Mouse (Mus musculus): ENCODE measurements around the gene Nfkb1. TPM values are rescaled to one million over a fixed set of nuclear protein-coding genes. Genes with fewer than 3 reads are reported as not detected.

Nfkb1 gene
- 35.9 and 40.5 TPM in 2 replicates for polyA plus RNA-seq (2015; fragmentation: Nextera tagmentation; extraction: Ambion mirVana)

- no peaks in the 10 kb centered on the region for H3K36me3 ChIP-seq (ENCODE audit: insufficient read depth, low read length)
- H3K27ac ChIP-seq (ENCODE audit: low read length): peak within 1 kb of the TSS; percentile 98
- peak within 1 kb of the TSS; percentile 90 for H3K4me2 ChIP-seq (replicated peaks; ENCODE audit: low read depth, low read length)
- under 1% methylated on average over 40 of the region's 102 CpGs for WGBS
- peak within 1 kb of the TSS; percentile 88 for H3K4me3 ChIP-seq (ENCODE audit: low read depth, low read length)
- no peaks in the 10 kb centered on the region for H3K27me3 ChIP-seq (replicated peaks; ENCODE audit: insufficient read depth, low read length)
- ATAC-seq: peak; percentile 88
- DNase-seq (ENCODE audit: low spot score): peak; percentile 88
- no peak for TF ChIP-seq EP300 (IDR thresholded peaks at IDR 0.05)
- peak within 1 kb of the TSS; percentile 98 for H3K9ac ChIP-seq (replicated peaks; ENCODE audit: low read depth)
- H3K9me3 ChIP-seq (ENCODE audit: low read length): no peaks in the 10 kb centered on the region
- peaks cover 15% of the 10 kb centered on the region; the same call in 1 of the 2 replicates for H3K4me1 ChIP-seq (ENCODE audit: insufficient read depth, low read depth, low read length)
These were observed at the start of gene Nfkb1 for GRCm38 (mm10) chr3:135691191-135692131. TSS of gene Nfkb1 (minus strand) at chr3:135691547.

- Histone ChIP-seq H3K9ac (replicated peaks; ENCODE audit: low read depth) (no peak overlapping the region), H3K27ac (ENCODE audit: low read length) (no peak overlapping the region), H3K36me3 (ENCODE audit: insufficient read depth, low read length) (no peaks in the 10 kb centered on the region), H3K9me3 (ENCODE audit: low read length) (no peaks in the 10 kb centered on the region), H3K4me2 (replicated peaks; ENCODE audit: low read depth, low read length) (no peak overlapping the region), H3K4me1 (ENCODE audit: insufficient read depth, low read depth, low read length) (no peaks in the 10 kb centered on the region), H3K4me3 (ENCODE audit: low read depth, low read length) (no peak overlapping the region), H3K27me3 (replicated peaks; ENCODE audit: insufficient read depth, low read length) (no peaks in the 10 kb centered on the region)
- ATAC-seq (no peak), DNase-seq (ENCODE audit: low spot score) (no peak)
- WGBS: 78% methylated on average over 8 of the region's 8 CpGs
- TF ChIP-seq EP300 (IDR thresholded peaks at IDR 0.05): no peak
- TF ChIP-seq CTCF (IDR thresholded peaks at IDR 0.05): no peak
These were observed 49.4 kb upstream of the Nfkb1 start for GRCm38 (mm10) chr3:135740711-135741110.

- TF ChIP-seq EP300 (IDR thresholded peaks at IDR 0.05) (no peak), CTCF (IDR thresholded peaks at IDR 0.05) (no peak)
- DNase-seq (ENCODE audit: low spot score): no peak
- ATAC-seq: no peak
These were observed 43.4 kb upstream of the Nfkb1 start for GRCm38 (mm10) chr3:135734736-135735135.

GRCm38 (mm10) chr3:135732747-135733445, 41.5 kb upstream of the Nfkb1 start:
- WGBS: 56% methylated on average over 10 of the region's 10 CpGs
- Histone ChIP-seq H3K27me3 (replicated peaks; ENCODE audit: insufficient read depth, low read length) (no peaks in the 10 kb centered on the region), H3K4me1 (ENCODE audit: insufficient read depth, low read depth, low read length) (no peaks in the 10 kb centered on the region), H3K4me2 (replicated peaks; ENCODE audit: low read depth, low read length) (no peak overlapping the region), H3K27ac (ENCODE audit: low read length) (peak overlapping the region; percentile 76), H3K9ac (replicated peaks; ENCODE audit: low read depth) (no peak overlapping the region), H3K36me3 (ENCODE audit: insufficient read depth, low read length) (no peaks in the 10 kb centered on the region), H3K4me3 (ENCODE audit: low read depth, low read length) (peak overlapping the region; percentile 1; the same call in 1 of the 2 replicates), H3K9me3 (ENCODE audit: low read length) (no peaks in the 10 kb centered on the region)
- TF ChIP-seq CTCF (IDR thresholded peaks at IDR 0.05) (no peak), EP300 (IDR thresholded peaks at IDR 0.05) (peak; percentile 93)
- peak; percentile 82 for DNase-seq (ENCODE audit: low spot score)
- peak; percentile 78 for ATAC-seq

More at GRCm38 (mm10) chr3:135734736-135735135, 43.4 kb upstream of the Nfkb1 start:
- Histone ChIP-seq H3K9ac (replicated peaks; ENCODE audit: low read depth) (no peak overlapping the region), H3K27ac (ENCODE audit: low read length) (no peak overlapping the region), H3K4me2 (replicated peaks; ENCODE audit: low read depth, low read length) (no peak overlapping the region), H3K9me3 (ENCODE audit: low read length) (no peaks in the 10 kb centered on the region), H3K4me3 (ENCODE audit: low read depth, low read length) (no peak overlapping the region), H3K36me3 (ENCODE audit: insufficient read depth, low read length) (no peaks in the 10 kb centered on the region), H3K27me3 (replicated peaks; ENCODE audit: insufficient read depth, low read length) (no peaks in the 10 kb centered on the region), H3K4me1 (ENCODE audit: insufficient read depth, low read depth, low read length) (no peaks in the 10 kb centered on the region)
- WGBS: 68% methylated on average over 1 of the region's 1 CpGs

- H3K4me3 ChIP-seq (ENCODE audit: low read depth, low read length): no peak overlapping the region
- peak; percentile 99 for TF ChIP-seq CTCF (IDR thresholded peaks at IDR 0.05)
- TF ChIP-seq EP300 (IDR thresholded peaks at IDR 0.05): peak; percentile 90
- H3K27me3 ChIP-seq (replicated peaks; ENCODE audit: insufficient read depth, low read length): no peaks in the 10 kb centered on the region
- H3K27ac ChIP-seq (ENCODE audit: low read length): peak overlapping the region; percentile 54; the same call in 1 of the 2 replicates
- peak overlapping the region; percentile 29 for H3K4me2 ChIP-seq (replicated peaks; ENCODE audit: low read depth, low read length)
- no peaks in the 10 kb centered on the region for H3K36me3 ChIP-seq (ENCODE audit: insufficient read depth, low read length)
- peak; percentile 68 for ATAC-seq
- H3K4me1 ChIP-seq (ENCODE audit: insufficient read depth, low read depth, low read length): no peaks in the 10 kb centered on the region
- WGBS: 23% methylated on average over 17 of the region's 17 CpGs
- no peak overlapping the region for H3K9ac ChIP-seq (replicated peaks; ENCODE audit: low read depth)
- H3K9me3 ChIP-seq (ENCODE audit: low read length): no peaks in the 10 kb centered on the region
- peak; percentile 98 for DNase-seq (ENCODE audit: low spot score)
These were observed 40.1 kb upstream of the Nfkb1 start for GRCm38 (mm10) chr3:135731292-135732047.
